Comparison of ENCODE assay signal across 12 mouse cellular contexts in the genomic region with DNA sequence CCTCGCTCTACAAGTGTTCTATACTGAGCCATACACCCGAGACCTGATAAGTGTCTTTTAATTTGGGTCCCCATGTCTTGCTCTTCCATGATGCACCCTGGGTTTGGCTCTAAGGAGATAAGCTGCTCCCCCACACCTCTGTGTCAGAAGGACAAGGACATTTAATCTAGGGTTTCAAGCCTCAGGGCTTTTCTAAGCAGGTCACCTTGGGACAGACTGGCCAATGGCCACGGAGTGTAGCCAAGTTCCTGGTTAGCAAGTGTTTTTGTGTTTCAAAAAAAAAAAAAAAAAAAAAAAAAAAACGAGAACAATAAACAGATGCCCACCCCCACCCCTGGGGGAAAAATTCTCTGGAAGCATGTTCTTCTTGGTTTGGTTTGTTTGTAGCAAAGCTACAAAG. TPM values are rescaled to one million over a fixed set of nuclear protein-coding genes. Genes with fewer than 3 reads are reported as not detected.
DNase-seq lines count a peak whose midpoint lies in the region; ATAC-seq and TF ChIP-seq lines count a peak whose summit lies in the region.
"Had no signal": no experiment of that assay in that cellular context is flagged by ENCODE, and none has a peak within 500 bp of the region (broad histone marks: within the 10 kb centered on the region; RNA-seq: fewer than 3 reads in every experiment).

No protein-coding gene starts in this region.

- intact Hi-C loops in left cerebral cortex, adult 2 months (cut with DNase I) = no loop called here
- intact Hi-C loops in left cerebral cortex, postnatal 36 days (cut with DNase I) = no loop called here
- intact Hi-C loops in heart, postnatal 25 days (cut with DNase I) = no loop called here

- no peaks in the 10 kb centered on the region for H3K9me3 ChIP-seq in midbrain, postnatal 0 days (ENCODE audit: low read length)
- H3K9me3 ChIP-seq: forebrain, embryonic 15.5 days; hindbrain, embryonic 15.5 days; limb, embryonic 13.5 days had no signal

- TF ChIP-seq CTCF in left cerebral cortex, adult 2 months (IDR thresholded peaks at IDR 0.05) = no peak
- TF ChIP-seq CTCF in midbrain, postnatal 0 days (IDR thresholded peaks at IDR 0.05) = no peak

- H3K4me1 ChIP-seq in midbrain, postnatal 0 days (ENCODE audit: insufficient read depth, low read length) = no peaks in the 10 kb centered on the region; the same call in 1 of the 2 replicates

- H3K9ac ChIP-seq in midbrain, postnatal 0 days (replicated peaks; ENCODE audit: low read length, poor library complexity, severe bottlenecking) = no peak overlapping the region
- H3K9ac ChIP-seq: forebrain, embryonic 15.5 days; hindbrain, embryonic 15.5 days; limb, embryonic 13.5 days had no signal

- H3K36me3 ChIP-seq in midbrain, postnatal 0 days (ENCODE audit: insufficient read depth, low read length) = no peaks in the 10 kb centered on the region
- H3K36me3 ChIP-seq: forebrain, embryonic 15.5 days; hindbrain, embryonic 15.5 days; limb, embryonic 13.5 days had no signal

- H3K27ac ChIP-seq in left cerebral cortex, adult 2 months = peak overlapping the region; percentile 59
- no peak overlapping the region for H3K27ac ChIP-seq in midbrain, postnatal 0 days (ENCODE audit: low read depth, low read length)
- H3K27ac ChIP-seq: forebrain, embryonic 15.5 days; hindbrain, embryonic 15.5 days; limb, embryonic 13.5 days had no signal

- no peak for DNase-seq in left cerebral cortex, adult 2 months (ENCODE audit: extremely low spot score in 1 of 2, low spot score in 2 of 2)
- no peak for DNase-seq in left cerebral cortex, postnatal 36 days (ENCODE audit: low spot score in 2 of 2)
- peak; percentile 74 for DNase-seq in cerebellum, adult 9-11 months
- DNase-seq in heart, postnatal 25 days (ENCODE audit: low spot score) = peak; percentile 65
- DNase-seq in midbrain, postnatal 0 days (ENCODE audit: low spot score) = no peak
- no peak for DNase-seq in embryo, embryonic 11 days
- DNase-seq: right cerebral cortex, postnatal 14 days had no signal

- H3K4me2 ChIP-seq in midbrain, postnatal 0 days (ENCODE audit: low read depth, low read length, poor library complexity, severe bottlenecking) = no peak overlapping the region
- H3K4me2 ChIP-seq: forebrain, embryonic 15.5 days; hindbrain, embryonic 15.5 days; limb, embryonic 13.5 days had no signal

- ATAC-seq in megakaryocyte-erythroid progenitor cell, adult 5-6 weeks (replicated peaks; ENCODE audit: low FRiP score, low TSS enrichment, poor library complexity, severe bottlenecking) = peak; percentile 65
- ATAC-seq in midbrain, postnatal 0 days (ENCODE audit: low FRiP score) = no peak
- ATAC-seq: forebrain, embryonic 15.5 days had no signal

- no peaks in the 10 kb centered on the region for H3K27me3 ChIP-seq in midbrain, postnatal 0 days (ENCODE audit: insufficient read depth, low read length)
- H3K27me3 ChIP-seq: forebrain, embryonic 15.5 days; hindbrain, embryonic 15.5 days; limb, embryonic 13.5 days had no signal

- no peak overlapping the region for H3K4me3 ChIP-seq in left cerebral cortex, adult 2 months
- H3K4me3 ChIP-seq in midbrain, postnatal 0 days (ENCODE audit: low read depth, low read length) = no peak overlapping the region
- H3K4me3 ChIP-seq: forebrain, embryonic 15.5 days; hindbrain, embryonic 15.5 days; limb, embryonic 13.5 days had no signal

- 85% methylated on average over 4 of the region's 4 CpGs for WGBS in midbrain, postnatal 0 days

RNA-seq across cellular contexts. Expression of a gene that starts 9.6 kb away (rescaled TPM):
- total RNA-seq in left cerebral cortex, adult 2 months (2021) = 100 to 1,000 TPM; 179 to 199 TPM
- 100 to 1,000 TPM; 168 to 175 TPM for total RNA-seq in left cerebral cortex, postnatal 36 days (2021)
- total RNA-seq in heart, postnatal 25 days (2021) = 10 to 100 TPM; 43.8 to 63.8 TPM
- total RNA-seq in megakaryocyte-erythroid progenitor cell, adult 5-6 weeks (2014; fragmentation: Nextera tagmentation) = 36.6 and 56.3 TPM in 2 replicates
- total RNA-seq in megakaryocyte-erythroid progenitor cell, adult 5-6 weeks (2017) = 14.7 and 17.3 TPM in 2 replicates
- total RNA-seq in midbrain, postnatal 0 days (2014; rRNA removed) = 26.6 and 26.7 TPM in 2 replicates
- 19.7 and 21.5 TPM in 2 replicates for polyA plus RNA-seq in midbrain, postnatal 0 days (2015; fragmentation: Nextera tagmentation; extraction: Ambion mirVana)

RNA-seq across cellular contexts. Expression of a gene that starts 12.4 kb away (rescaled TPM):
- total RNA-seq in left cerebral cortex, adult 2 months (2021) = not detected
- not detected for total RNA-seq in left cerebral cortex, postnatal 36 days (2021)
- not detected for total RNA-seq in heart, postnatal 25 days (2021)
- total RNA-seq in megakaryocyte-erythroid progenitor cell, adult 5-6 weeks (2014; fragmentation: Nextera tagmentation) = not detected in 2 replicates
- 0.15 TPM in 1 of 2 replicates, not detected in the other for total RNA-seq in megakaryocyte-erythroid progenitor cell, adult 5-6 weeks (2017)
- not detected in 2 replicates for total RNA-seq in midbrain, postnatal 0 days (2014; rRNA removed)
- polyA plus RNA-seq in midbrain, postnatal 0 days (2015; fragmentation: Nextera tagmentation; extraction: Ambion mirVana) = not detected in 2 replicates
- polyA plus RNA-seq: cortical plate, adult 2 months; hindbrain, embryonic 15.5 days had no signal

Comparison
In these comparisons a context has a peak if more than half of its experiments do, and no peak if none do; other contexts are left out.
1. DNase-seq: peak in cerebellum, adult 9-11 months (single experiment) and heart, postnatal 25 days (single experiment); none in left cerebral cortex, adult 2 months (0 of 2), left cerebral cortex, postnatal 36 days (0 of 2), midbrain, postnatal 0 days (single experiment) and embryo, embryonic 11 days (single experiment).